11 mouse cellular contexts compared by ENCODE assay signal in genomic region chr13:43234869-43235585, GRCm38 (mm10).
DNase-seq lines count a peak whose midpoint lies in the region; ATAC-seq and TF ChIP-seq lines count a peak whose summit lies in the region.
"Had no signal": no experiment of that assay in that cellular context is flagged by ENCODE, and none has a peak within 500 bp of the region (broad histone marks: within the 10 kb centered on the region; RNA-seq: fewer than 3 reads in every experiment).

No protein-coding gene starts in this region.

- intact Hi-C loops in left cerebral cortex, adult 2 months (cut with DNase I): loop anchor here (5.0 kb wide), 1 partner anchor 43 kb away; no protein-coding TSS in a partner anchor
- intact Hi-C loops in left cerebral cortex, postnatal 14 days (cut with DNase I): loop anchor here (5.0 kb wide), 1 partner anchor 37 kb away; no protein-coding TSS in a partner anchor

- peaks cover 18% of the 10 kb centered on the region for H3K4me1 ChIP-seq in midbrain, embryonic 14.5 days (ENCODE audit: control insufficient read depth, insufficient read depth, low read length)

- no peak overlapping the region for H3K4me3 ChIP-seq in left cerebral cortex, adult 2 months
- H3K4me3 ChIP-seq in midbrain, embryonic 14.5 days (replicated peaks; ENCODE audit: low read depth, low read length): no peak overlapping the region
- H3K4me3 ChIP-seq: limb, embryonic 15.5 days had no signal

- H3K9me3 ChIP-seq in midbrain, embryonic 14.5 days (ENCODE audit: control insufficient read depth, low read length): no peaks in the 10 kb centered on the region
- H3K9me3 ChIP-seq: limb, embryonic 15.5 days had no signal

- H3K27ac ChIP-seq in left cerebral cortex, adult 2 months: peak overlapping the region; percentile 80
- H3K27ac ChIP-seq in midbrain, embryonic 14.5 days (replicated peaks; ENCODE audit: low read depth, low read length): peak overlapping the region; percentile 37
- H3K27ac ChIP-seq: limb, embryonic 15.5 days had no signal

- no peak overlapping the region for H3K9ac ChIP-seq in midbrain, embryonic 14.5 days (replicated peaks; ENCODE audit: low read length)
- H3K9ac ChIP-seq: limb, embryonic 15.5 days had no signal

- ATAC-seq in midbrain, embryonic 14.5 days (ENCODE audit: low FRiP score, low TSS enrichment): peak; percentile 37; the same call in 1 of the 2 replicates
- no peak for ATAC-seq in monocyte, adult 5-6 weeks (replicated peaks; ENCODE audit: insufficient number of reproducible peaks, low FRiP score, low TSS enrichment, poor library complexity, severe bottlenecking)

- H3K4me2 ChIP-seq in midbrain, embryonic 14.5 days (ENCODE audit: low read length): no peak overlapping the region
- H3K4me2 ChIP-seq: limb, embryonic 15.5 days had no signal

- peak; percentile 44 for TF ChIP-seq CTCF in left cerebral cortex, adult 2 months (IDR thresholded peaks at IDR 0.05)

- peak; percentile 19 for DNase-seq in embryo, embryonic 11 days
- DNase-seq in embryo, embryonic 10.5 days (ENCODE audit: low spot score): no peak
- no peak for DNase-seq in left cerebral cortex, adult 2 months (ENCODE audit: extremely low spot score in 1 of 2, low spot score in 2 of 2)
- no peak for DNase-seq in left cerebral cortex, postnatal 14 days (ENCODE audit: low spot score in 2 of 2)
- DNase-seq in forelimb bud, embryonic 11.5 days (ENCODE audit: low read depth, low spot score): peak; percentile 53
- DNase-seq in midbrain, embryonic 14.5 days: peak; percentile 44
- no peak for DNase-seq in kidney, adult 11 months
- DNase-seq: cerebellum, adult 9-11 months; kidney, postnatal 10 days had no signal

- H3K27me3 ChIP-seq in midbrain, embryonic 14.5 days (ENCODE audit: control insufficient read depth, insufficient read depth, low read length): no peaks in the 10 kb centered on the region
- H3K27me3 ChIP-seq: limb, embryonic 15.5 days had no signal

- WGBS in midbrain, embryonic 14.5 days: 68% methylated on average over 9 of the region's 9 CpGs

- no peaks in the 10 kb centered on the region for H3K36me3 ChIP-seq in midbrain, embryonic 14.5 days (ENCODE audit: control insufficient read depth, insufficient read depth, low read length)
- H3K36me3 ChIP-seq: limb, embryonic 15.5 days had no signal

Comparison
In these comparisons a context has a peak if more than half of its experiments do, and no peak if none do; other contexts are left out.
1. DNase-seq: peak in embryo, embryonic 11 days (single experiment), forelimb bud, embryonic 11.5 days (single experiment) and midbrain, embryonic 14.5 days (single experiment); none in embryo, embryonic 10.5 days (single experiment), left cerebral cortex, adult 2 months (0 of 2), left cerebral cortex, postnatal 14 days (0 of 2) and kidney, adult 11 months (single experiment).